Mouse (Mus musculus) gastrocnemius, postnatal 36 days (tissue): ENCODE measurements around the gene Nfkb1. TPM values are rescaled to one million over a fixed set of nuclear protein-coding genes. Genes with fewer than 3 reads are reported as not detected.

Experiments used
- DNase-seq, 2 experiments: peaks; one replicate each; pipeline ENCODE4 v3.0.0; 2022
- intact Hi-C: fragments of 180-260 bp; cut with DNase I; formaldehyde crosslinking; loops from one replicate; pipeline ENCODE4 v1.15.1; 2025
- total RNA-seq, 2 experiments: library from RNA; stranded (reverse); gene quantifications; 2 replicates each; pipeline ENCODE4 v1.2.3; 2021

The Nfkb1 gene
- total RNA-seq, 2 experiments from 2014 or later: 17.0 to 17.9 TPM

GRCm38 (mm10) chr3:135602731-135603130 is 88.6 kb downstream of the Nfkb1 start:
- DNase-seq: no peak
- intact Hi-C loops: no loop called here

- DNase-seq: no peak
- intact Hi-C loops: no loop called here
Observed at GRCm38 (mm10) chr3:135598355-135598754, 93.0 kb downstream of the Nfkb1 start.

GRCm38 (mm10) chr3:135597014-135597413 is 94.3 kb downstream of the Nfkb1 start:
- DNase-seq: no peak
- intact Hi-C loops: no loop called here

- DNase-seq: no peak
- intact Hi-C loops: no loop called here
Observed at GRCm38 (mm10) chr3:135594238-135594917, 97.0 kb downstream of the Nfkb1 start.

- intact Hi-C loops: no loop called here
- DNase-seq: no peak
Observed at GRCm38 (mm10) chr3:135592011-135592410, 99.3 kb downstream of the Nfkb1 start.

- intact Hi-C loops: no loop called here
- DNase-seq: no peak
Observed at GRCm38 (mm10) chr3:135591376-135591775, 100.0 kb downstream of the Nfkb1 start.

- intact Hi-C loops: no loop called here
- DNase-seq: no peak
Observed at GRCm38 (mm10) chr3:135590471-135590870, 100.9 kb downstream of the Nfkb1 start.

GRCm38 (mm10) chr3:135586471-135586880 is 104.9 kb downstream of the Nfkb1 start:
- intact Hi-C loops: no loop called here
- DNase-seq: no peak

- DNase-seq: no peak
- intact Hi-C loops: no loop called here
Observed at GRCm38 (mm10) chr3:135586060-135586459, 105.3 kb downstream of the Nfkb1 start.

GRCm38 (mm10) chr3:135585482-135585881 is 105.9 kb downstream of the Nfkb1 start:
- DNase-seq: no peak
- intact Hi-C loops: no loop called here

GRCm38 (mm10) chr3:135582246-135582645 is 109.1 kb downstream of the Nfkb1 start:
- intact Hi-C loops: loop anchor here (5.0 kb wide), 1 partner anchor 300 kb away; the partner anchor contains the start of gene Bdh2
- DNase-seq: no peak

- DNase-seq: no peak
- intact Hi-C loops: loop anchor here (2.0 to 5.0 kb wide), 2 partner anchors 181 to 299 kb away; partner anchors contain the start of gene Bdh2
Observed at GRCm38 (mm10) chr3:135581606-135582117, 109.7 kb downstream of the Nfkb1 start.

- intact Hi-C loops: loop anchor here (2.0 to 5.0 kb wide), 2 partner anchors 180 to 298 kb away; partner anchors contain the start of gene Bdh2
- DNase-seq: peak in 1 of 2 experiments; percentile 37
Observed at GRCm38 (mm10) chr3:135580439-135581275, 110.7 kb downstream of the Nfkb1 start.

GRCm38 (mm10) chr3:135579179-135579578 is 112.2 kb downstream of the Nfkb1 start:
- DNase-seq: no peak
- intact Hi-C loops: no loop called here

GRCm38 (mm10) chr3:135578588-135579140 is 112.7 kb downstream of the Nfkb1 start:
- DNase-seq: no peak
- intact Hi-C loops: no loop called here

- DNase-seq: no peak
- intact Hi-C loops: no loop called here
Observed at GRCm38 (mm10) chr3:135575126-135575525, 116.2 kb downstream of the Nfkb1 start.

- DNase-seq: no peak
- intact Hi-C loops: no loop called here
Observed at GRCm38 (mm10) chr3:135573051-135573450, 118.3 kb downstream of the Nfkb1 start.

GRCm38 (mm10) chr3:135571540-135571939 is 119.8 kb downstream of the Nfkb1 start:
- no peak for DNase-seq
- intact Hi-C loops: no loop called here

GRCm38 (mm10) chr3:135568633-135569032 is 122.7 kb downstream of the Nfkb1 start:
- intact Hi-C loops: no loop called here
- no peak for DNase-seq

- intact Hi-C loops: no loop called here
- no peak for DNase-seq
Observed at GRCm38 (mm10) chr3:135567888-135568287, 123.5 kb downstream of the Nfkb1 start.

- DNase-seq: no peak
- intact Hi-C loops: no loop called here
Observed at GRCm38 (mm10) chr3:135565306-135565705, 126.0 kb downstream of the Nfkb1 start.
